Mouse (Mus musculus): ENCODE measurements around the gene Rexo2.
"Not testable (repeated sequence)": the region's sequence is repeated elsewhere in the genome, so short reads cannot be mapped to it uniquely, and the experiment has no call there.

Rexo2 gene

DNA sequence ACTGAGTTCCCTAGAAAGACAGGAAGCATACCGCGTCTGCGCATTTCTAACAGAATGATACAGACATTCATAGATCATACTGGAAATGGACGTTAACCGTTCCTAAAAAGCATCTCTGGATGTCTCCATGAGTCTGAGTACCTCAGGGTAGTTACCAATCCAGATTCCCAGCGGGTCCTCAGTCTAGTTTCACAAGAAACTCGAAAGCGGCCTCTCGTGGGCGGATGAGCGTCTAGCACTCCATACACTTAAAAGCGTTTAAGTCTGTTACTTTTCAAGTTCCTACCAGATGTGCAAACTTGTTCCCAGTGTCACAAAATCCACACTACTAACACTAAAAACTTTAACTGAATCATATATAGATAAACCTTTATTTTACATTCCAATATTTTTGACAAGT, 7.3 kb downstream of the Rexo2 start:
- DNase-seq (ENCODE audit: low read depth, low spot score) = no peak

DNA sequence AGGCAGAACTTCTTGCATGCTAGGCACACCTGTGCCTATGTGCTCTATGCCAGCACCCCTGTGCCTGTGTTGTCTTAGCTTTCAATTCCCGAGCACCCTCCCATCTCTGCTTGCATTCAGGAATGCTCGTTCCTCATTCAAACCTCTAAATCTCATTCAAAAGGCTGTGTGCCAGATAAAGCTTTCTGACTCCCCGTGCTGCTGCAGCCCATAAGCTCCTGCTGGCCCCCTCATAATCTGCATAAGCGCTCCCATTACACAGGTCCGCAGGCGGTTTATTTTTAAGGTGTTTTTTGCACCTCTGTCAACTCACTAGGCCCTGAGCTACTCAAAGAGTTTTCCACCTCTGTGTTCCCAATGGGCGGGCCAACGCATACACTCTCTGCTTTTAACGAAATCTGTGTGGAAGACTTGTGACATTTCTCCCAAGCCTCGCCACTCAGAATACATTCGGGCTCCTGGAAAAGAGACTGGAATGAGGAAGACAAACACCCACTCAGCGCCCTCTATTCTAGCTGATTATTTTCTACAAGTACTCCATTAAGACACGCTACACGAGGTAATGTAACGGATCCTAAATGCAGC, 7.9 kb downstream of the Rexo2 start:
- no peak for DNase-seq (ENCODE audit: low read depth, low spot score)

GRCm38 (mm10) chr9:48467471-48467870, 13.0 kb downstream of the Rexo2 start:
- DNase-seq (ENCODE audit: low read depth, low spot score) = not testable (repeated sequence)

GRCm38 (mm10) chr9:48466804-48467203, 13.6 kb downstream of the Rexo2 start:
- DNase-seq (ENCODE audit: low read depth, low spot score) = peak; percentile 61

DNA sequence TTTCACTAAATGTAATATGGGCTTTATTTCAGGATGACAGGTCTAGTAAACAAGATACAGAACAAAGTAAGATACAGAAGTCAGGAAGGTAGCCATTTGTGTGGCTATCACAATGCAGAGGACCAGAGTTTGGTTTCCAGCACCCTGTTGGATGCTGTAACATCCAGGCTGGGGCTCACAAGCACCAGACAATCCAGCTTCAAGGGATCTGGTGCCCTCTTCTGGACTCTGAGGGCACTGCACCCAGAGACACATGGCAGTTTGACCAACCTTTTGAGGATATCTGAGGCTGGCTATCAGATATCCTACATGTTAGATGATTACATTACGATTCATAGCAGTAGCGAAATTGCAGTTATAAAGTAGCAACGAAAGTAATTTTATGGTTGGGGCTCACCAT, 14.8 kb downstream of the Rexo2 start:
- peak; percentile 13 for DNase-seq (ENCODE audit: low read depth, low spot score)

DNA sequence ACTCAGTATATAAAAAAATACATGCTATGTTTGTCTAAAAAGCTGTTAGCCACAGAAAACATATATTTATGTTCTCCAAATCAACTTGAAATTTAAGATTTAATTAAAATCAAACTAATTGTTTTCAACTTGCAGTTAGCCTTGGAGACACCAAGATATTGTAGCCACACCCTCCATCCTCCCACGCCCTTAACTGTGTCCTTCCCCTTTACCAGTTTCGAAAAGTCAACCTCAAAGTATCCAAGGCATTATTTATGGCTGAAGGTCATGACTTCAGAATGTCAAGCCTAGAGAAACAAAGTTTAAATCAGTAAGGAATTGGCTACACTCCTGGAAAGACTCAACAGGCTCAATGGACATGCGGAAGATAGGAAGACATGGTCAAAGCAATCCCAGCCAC, 18.9 kb downstream of the Rexo2 start:
- peak; percentile 7 for DNase-seq (ENCODE audit: low read depth, low spot score)

GRCm38 (mm10) chr9:48460720-48461119, 19.7 kb downstream of the Rexo2 start:
- DNase-seq (ENCODE audit: low read depth, low spot score) = no peak

DNA sequence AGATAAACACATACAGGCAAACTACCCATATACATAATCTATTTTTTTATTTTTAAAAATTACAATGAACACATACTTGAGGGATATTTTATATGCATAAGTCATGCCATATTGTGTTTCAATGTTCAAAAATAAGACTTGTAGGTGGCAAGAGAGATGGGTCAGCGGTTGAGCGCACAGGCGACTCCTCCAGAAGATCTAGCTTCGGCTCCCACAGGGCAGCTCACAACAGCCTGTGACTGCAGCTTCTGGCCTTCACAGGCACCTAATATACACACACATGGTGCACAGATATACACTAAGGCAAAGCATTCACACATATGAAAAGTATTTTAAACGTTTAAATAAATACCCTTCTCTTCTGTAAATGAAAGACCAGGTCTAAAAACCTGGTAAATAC, 21.0 kb downstream of the Rexo2 start:
- DNase-seq (ENCODE audit: low read depth, low spot score) = no peak

GRCm38 (mm10) chr9:48458879-48459278, 21.5 kb downstream of the Rexo2 start:
- no peak for DNase-seq (ENCODE audit: low read depth, low spot score)

GRCm38 (mm10) chr9:48455961-48456360, 24.5 kb downstream of the Rexo2 start:
- DNase-seq (ENCODE audit: low read depth, low spot score) = no peak

- DNase-seq (ENCODE audit: low read depth, low spot score) = no peak
Measured at GRCm38 (mm10) chr9:48450066-48450465, 30.4 kb downstream of the Rexo2 start.

DNA sequence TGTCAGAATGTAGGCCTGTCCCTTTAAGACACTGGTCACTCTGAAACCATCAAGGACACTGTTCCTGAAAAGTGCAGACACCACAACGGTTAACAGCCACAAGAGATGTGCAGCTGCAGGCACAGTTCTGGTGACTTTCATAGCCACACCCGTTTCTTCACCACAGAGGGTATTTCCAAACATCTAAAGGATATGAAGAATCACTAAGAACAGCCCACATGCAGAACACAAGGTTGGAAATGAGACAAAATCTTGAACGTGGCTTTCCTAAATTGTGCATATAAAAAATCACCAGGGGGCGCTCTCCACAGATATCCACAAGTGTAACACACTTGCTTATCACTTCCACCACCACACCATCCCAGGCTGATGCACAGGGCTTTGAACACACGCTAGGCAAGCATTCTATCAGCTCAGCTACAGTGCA, 32.6 kb downstream of the Rexo2 start:
- DNase-seq (ENCODE audit: low read depth, low spot score) = peak; percentile 45

DNA sequence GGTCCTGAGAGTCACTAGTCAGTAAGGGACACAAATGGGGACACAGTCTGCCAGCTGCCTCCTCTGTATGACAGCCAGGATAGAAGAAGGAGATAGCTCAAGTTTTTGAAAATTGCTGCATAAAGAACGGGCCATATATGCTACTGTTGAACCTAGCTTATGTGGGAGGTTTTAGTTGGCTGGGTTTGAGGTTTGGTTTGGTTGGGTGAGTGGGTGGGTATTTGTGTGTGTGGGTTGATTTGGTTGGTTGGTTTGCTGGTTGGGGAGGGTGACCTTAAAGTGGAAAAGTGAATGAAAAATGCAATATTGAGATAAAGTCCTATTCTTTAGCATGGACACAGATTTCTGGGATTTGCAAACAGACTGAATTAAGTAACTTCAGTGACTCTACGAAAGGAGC, 35.6 kb downstream of the Rexo2 start:
- DNase-seq (ENCODE audit: low read depth, low spot score) = no peak

GRCm38 (mm10) chr9:48443873-48444272, 36.5 kb downstream of the Rexo2 start:
- no peak for DNase-seq (ENCODE audit: low read depth, low spot score)

GRCm38 (mm10) chr9:48432449-48432848, 48.0 kb downstream of the Rexo2 start:
- no peak for DNase-seq (ENCODE audit: low read depth, low spot score)

DNA sequence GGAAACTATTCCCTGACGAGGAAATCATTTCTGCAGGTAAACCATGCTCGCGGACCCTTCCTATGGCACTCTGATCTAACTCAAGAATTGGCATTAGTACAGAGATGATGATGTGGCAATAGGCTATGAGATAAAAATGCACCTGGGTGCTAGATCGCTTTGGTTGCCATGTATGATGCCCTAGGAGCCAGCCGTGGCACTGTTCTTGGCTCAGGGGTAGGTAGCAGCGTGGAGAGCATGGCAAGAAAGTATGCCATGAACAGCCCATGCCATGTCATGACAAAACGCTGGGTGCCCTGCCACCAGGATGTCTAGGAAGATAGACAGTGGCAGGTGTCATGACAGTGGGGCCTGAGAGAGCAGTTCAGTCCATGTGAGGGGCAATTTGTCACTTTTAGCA, 53.2 kb downstream of the Rexo2 start:
- no peak for DNase-seq (ENCODE audit: low read depth, low spot score)

DNA sequence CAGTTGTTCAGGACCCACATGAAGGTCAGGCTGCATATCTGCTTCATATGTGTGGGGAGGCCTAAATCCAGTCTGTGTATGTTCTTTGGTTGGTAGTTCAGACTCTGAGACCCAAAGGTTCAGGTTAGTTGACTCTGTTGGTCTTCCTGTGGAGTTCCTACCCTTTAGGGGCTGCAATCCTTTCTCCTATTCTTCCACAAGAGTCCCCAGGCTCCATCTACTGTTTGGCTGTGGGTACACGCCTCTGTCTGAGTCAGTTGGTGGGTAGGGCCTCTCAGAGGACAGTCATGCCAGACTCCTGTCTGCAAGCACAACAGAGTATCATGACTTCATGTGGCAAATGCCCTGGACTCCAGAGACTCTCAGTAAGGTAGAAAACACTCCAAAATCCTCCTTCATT, 57.2 kb downstream of the Rexo2 start:
- DNase-seq (ENCODE audit: low read depth, low spot score) = no peak

DNA sequence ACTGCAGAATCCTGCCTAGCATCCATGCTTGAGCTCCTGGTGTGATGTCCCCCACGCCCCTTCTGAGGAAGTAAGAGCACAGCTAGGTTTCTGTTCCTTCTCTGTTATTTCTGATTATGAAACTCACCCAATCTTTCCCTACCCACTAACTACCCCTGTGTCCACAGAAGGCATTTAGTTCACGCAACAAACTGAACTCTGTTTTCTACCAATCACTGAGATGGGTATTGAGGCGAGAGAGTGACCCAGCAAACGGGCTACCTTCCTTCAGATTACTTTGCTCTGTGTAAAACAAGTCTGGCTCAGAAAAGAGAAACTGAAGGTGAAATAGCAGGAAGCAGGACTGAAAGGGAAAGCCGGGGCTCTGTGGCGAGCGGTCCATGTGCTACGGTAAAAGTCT, 58.0 kb downstream of the Rexo2 start:
- no peak for DNase-seq (ENCODE audit: low read depth, low spot score)

- DNase-seq (ENCODE audit: low read depth, low spot score) = no peak
Measured at GRCm38 (mm10) chr9:48421561-48421960, 58.9 kb downstream of the Rexo2 start.

DNA sequence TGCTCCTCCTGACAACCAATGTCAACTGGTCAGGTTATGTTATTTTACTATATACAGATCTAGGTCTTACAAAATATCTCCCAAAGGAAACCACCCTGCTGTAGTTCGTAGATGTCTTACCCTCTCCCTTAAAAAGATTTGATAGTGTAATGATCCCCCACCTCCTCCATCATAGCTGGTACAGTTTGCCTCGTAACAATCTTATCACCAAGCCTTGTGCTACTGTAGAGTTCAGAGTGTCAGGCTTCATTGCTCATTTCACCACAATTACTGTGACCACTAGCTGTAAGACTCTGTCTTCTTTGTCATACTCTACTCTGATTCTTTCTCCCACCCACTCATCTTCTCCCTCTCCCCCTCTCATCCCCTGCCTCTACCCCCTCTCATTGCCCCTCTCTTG, 59.4 kb downstream of the Rexo2 start:
- DNase-seq (ENCODE audit: low read depth, low spot score) = no peak

GRCm38 (mm10) chr9:48420437-48420836, 60.0 kb downstream of the Rexo2 start:
- DNase-seq (ENCODE audit: low read depth, low spot score) = no peak

DNA sequence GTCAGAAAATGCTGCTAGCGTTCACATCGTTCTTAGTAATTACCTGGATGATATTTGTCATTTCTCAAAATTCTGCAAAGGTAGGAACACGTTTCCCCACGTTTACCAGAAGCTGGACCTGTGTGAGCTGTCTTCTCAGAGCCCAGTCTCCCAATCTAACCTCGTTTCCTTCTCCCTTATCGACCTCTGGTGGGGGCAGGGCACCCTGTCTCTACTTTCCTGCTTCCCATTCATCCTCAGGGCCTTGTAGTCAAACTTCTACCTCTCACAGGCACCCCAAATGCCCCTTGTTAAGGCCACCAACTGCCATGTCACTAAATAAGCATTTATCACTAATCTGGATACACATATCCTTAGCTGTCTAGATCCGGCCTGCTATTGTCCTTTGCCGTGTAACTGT, 61.6 kb downstream of the Rexo2 start:
- DNase-seq (ENCODE audit: low read depth, low spot score) = no peak

Data from mesoderm, embryonic 11.5 days (tissue).